Mouse (Mus musculus) left cerebral cortex, adult 11 months (tissue): ENCODE measurements around the gene B4galt5.

Source experiments
- DNase-seq: peaks from one replicate; pipeline ENCODE4 v3.0.0; 2022; ENCODE audit warnings: low spot score

B4galt5 gene

DNA sequence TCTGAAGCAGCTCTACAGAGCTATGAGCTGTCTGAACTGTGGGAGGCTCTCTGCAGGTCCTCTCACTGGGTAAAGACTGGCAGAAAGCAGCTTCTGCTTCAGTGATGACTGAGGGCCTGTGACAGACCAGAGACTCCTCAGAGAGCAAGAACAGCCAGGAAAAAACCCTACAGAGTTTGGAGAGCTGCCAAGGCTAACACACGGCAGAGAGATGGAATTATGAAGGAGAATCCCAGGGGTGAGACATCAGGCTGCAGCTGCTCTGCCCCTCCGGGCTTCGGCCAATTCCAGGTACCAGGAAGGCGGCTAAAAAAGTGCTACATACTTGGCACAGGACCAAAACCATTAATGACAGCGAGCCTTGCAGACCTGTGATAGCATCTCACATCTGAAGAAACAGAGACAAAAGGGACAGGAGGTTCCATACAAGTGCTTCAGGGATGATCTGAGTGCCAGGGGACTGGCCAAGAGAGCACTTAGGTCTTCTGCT, 17.5 kb downstream of the B4galt5 start:
- DNase-seq = no peak

DNA sequence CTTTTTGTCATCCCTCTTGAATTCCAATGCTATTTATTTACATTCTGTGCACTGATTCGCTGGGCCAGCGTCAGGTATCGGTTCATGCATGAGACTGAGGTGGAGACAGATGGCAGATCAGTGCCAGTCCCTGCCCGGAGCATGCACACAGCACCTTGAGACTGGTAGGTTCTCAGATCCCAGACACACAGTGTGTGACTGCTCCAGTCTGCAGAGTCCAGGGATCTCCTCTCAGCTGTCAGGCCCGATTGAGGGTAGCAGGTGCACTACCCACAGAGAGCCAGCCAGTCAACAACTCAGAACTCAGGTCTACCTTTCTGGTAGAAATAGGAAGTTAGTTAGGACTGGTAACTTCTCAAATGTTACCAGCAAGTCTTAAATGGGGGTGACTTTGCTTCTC, 18.4 kb downstream of the B4galt5 start:
- DNase-seq = no peak

DNA sequence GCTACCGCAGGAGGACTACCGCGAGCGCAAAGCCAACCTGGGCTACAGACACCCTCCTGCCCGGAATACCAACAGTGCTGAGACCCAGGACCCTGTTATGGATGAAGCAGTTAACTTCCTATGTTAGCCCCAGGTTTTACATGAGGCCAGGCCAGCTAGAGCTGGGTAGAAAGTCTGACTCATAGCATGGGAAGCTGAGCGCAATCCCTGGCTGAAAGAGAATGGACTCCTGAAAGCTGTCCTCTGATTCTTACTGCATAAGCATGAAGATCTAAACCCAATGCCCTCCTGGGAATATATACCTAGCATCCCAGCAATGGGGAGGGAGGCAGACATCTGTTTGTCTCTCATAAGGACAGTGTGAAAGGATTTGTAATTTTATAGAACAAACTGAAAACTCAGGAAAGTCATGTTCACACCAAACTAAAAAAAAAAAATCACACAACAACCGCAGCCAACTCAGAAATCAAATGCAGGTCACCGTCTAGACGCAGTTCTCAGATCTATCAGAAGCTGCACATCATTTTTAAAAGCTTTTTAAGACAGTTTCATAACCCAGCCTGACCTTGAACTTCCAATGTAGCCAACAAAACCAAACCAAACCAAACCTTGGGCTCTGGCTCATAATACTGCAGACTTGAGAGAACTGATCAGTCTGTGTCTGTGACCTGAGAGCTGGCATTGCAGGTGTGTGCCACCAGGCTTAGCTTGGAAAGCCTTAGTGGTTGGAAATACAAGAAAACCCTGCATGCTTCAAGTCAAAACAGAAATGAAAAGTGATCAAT, 19.3 kb downstream of the B4galt5 start:
- DNase-seq = no peak

DNA sequence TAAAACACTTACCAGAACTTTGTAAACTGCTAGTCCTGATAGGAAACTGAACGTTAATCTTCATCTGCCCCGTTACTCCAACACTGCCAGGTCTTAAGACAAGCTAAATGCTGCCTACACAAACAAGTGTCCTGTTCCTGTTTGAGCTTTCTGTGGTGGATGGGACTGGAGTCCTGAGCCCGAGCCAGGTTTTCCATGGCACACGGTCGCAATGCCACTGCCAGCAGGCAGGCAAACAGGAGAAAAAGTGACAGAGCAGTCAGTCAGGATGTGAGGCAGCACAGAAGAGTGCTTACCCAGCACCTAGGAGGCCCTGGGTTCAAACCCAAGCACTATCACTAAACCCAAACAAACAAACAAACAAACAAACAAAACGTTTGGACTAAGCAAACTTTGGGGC, 20.6 kb downstream of the B4galt5 start:
- no peak for DNase-seq

DNA sequence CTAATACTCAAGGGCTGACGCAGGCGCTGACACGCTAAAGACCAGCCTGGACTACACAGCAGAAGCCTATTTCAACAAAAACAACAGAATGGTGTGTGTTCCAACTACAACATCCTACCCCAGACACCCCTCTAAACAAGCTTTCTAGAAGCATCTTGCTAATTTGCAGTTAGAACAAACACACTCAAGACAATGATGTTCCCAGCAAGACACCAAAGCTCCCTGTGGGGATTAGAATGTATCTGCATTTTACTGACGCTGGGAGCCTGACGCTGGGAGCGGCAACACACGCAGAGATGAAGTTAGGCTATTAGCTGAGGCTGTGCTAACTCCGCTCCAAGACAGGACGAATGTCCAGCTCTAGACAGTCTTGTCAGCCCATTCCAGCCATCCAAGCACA, 22.4 kb downstream of the B4galt5 start:
- DNase-seq = no peak

DNA sequence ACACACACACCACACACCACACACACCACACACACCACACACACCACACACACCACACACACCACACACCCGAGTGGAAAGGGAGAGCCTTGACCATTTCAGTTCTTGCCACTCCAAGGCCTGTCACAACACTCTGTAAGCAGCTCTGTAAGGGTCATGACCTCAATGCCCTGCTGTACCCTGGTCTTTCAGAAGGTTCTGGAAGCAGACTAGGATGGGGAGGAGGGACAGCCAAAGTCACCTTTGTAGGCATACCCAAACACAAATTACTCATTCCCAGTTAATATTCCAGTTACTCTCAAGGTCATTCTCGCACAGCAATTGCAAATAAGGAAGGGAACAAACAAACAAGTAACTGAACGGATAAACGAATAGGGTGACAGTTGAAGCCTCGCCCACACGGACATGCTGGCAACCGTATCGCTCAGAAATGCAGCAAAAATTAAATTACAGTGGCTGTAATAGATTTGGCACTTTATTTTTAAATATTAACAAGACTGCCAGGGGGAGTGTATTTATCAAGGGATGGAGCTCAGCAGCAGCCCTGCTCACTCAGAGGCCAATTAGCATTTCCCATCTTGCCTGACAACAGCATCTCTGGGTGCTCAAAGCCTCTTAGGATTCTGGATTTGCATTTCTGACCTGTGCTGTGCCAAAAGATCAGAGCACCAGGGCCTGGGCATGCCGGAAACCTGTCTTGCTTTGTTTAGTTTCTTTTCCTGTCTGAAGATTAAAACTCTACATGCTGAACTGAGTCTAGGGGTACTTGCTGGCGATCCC, 24.6 kb downstream of the B4galt5 start:
- DNase-seq = no peak

DNA sequence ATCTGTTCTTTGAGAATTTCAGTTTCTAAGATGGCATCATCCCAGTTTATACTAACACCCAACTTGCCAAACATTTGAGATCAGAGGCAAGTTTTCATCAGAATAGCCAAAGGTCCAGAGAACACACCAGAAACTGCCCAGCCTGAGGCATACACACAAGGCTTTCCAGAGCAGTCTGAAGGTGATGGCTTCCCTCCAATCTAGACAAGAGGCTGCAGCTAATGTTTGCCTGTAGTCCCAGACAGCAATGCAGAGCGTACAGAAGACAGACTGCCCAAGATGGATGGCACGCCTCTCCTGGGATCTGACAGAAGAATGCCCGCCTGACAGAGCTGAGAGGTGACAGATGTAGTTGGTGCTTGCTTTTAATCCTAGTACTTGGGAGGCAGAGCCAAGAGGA, 25.9 kb downstream of the B4galt5 start:
- no peak for DNase-seq

DNA sequence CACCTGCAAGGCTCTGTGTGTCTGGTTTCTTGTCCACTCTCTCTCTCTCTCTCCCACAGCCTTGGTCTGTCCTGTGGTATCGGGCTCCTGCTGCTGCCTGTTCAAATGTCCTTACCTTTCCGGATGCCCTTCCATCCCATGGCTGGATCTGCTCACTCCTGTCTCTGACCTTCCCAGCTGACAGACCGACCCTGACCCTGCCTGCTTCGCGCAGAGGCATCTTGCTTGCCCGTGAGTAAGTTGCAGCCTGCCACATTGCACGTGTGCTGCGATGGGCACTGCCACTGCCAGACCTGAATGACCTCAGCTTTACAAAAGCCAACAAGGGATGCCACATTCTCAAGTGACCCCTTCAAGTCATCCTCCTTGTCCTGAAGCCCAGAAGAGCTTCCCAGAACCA, 27.6 kb downstream of the B4galt5 start:
- DNase-seq = no peak

DNA sequence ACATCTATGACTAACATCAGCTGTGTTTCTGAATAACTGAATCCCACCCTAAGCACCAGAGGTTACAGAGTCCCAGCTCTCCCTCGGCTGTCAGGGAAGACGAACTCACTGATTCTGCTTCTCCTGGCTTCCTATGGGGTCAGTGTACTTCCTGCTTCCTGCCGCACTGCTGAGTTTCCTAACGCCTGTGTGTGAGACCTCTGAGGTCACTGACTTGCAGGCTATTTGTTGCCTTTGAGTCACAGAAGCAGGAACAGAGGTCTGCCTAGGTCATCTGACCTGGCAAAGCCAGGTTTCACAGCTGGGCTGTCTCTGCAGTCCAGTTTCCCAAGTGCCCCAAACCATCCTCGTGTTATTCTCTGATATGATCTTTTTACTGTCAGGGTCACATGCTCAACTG, 30.0 kb downstream of the B4galt5 start:
- DNase-seq = no peak

DNA sequence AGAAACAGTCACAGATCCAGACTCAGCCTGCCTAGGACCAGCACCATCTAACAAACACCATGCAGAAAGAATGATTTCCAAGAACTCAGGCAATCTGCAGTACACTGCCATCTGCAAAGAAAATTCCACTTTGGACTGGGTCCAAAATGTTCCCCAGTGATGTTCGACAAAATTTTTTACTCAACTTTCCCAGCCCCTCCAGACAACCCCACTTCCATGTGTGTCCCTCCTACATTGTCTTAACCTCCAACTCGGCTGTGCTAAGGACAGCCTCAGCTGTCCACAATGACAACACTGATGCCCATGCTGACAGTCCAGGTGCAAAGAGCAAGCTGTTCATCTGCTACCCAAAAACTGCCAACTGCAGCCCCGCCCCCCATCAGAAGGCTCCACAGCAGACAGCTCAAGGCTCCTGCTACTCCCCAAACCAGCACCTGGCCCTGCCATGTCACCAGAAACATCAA, 32.2 kb downstream of the B4galt5 start:
- no peak for DNase-seq

DNA sequence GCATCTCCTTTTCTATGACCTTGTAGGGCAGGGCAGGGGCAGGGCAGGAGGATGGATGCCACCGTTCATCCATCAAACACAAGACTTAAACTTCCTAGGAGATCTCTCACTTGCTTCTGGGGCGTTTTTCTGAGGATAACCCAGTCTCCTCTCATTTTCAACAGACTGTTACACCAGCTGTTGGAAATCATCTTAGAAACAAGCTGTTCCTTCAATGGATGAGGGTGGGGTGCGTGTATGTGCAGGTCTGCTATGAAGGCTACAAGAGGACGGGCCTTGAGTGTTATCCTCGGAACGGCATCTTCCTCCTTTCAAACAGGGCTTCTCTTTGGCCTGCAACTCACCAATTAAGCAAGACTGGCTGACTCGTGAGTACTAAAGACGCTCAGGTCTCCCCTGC, 34.5 kb downstream of the B4galt5 start:
- DNase-seq = no peak

DNA sequence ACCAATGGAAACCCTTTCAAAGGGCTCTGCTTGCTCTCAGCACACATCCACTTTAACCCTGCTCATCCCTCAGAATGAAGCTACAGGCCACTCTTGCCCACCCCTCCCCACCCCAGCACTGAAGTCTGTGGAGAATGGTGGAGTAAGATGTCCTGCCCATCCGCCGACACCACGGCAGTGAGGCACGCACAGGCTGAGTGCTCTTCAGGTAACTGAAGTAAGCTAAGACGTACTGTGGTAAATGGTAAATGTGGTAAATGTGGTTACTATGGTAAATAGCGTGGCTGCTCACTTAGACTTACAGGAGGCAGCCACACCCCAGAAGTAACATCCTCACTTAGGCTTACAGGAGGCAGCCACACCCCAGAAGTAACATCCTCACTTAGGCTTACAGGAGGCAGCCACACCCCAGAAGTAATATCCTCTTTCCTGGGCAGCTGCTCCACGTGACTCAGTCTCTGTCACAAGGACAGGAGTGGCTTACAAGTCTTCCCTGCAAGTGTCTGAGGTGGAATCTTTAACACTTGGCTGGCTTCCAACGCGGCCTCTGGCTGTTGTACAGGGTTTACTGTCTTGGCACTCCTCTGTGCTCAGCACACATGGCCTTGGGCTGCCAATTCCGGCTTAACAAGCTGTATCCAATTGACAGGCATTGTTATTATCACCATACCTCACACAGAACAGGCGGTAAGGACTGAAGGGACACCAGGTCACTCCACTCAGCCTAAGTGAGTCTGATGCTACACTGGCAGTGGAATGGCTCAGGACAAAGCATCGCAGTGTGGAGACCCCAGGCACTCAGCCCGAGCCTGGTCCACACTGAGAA, 35.3 kb downstream of the B4galt5 start:
- DNase-seq = no peak

DNA sequence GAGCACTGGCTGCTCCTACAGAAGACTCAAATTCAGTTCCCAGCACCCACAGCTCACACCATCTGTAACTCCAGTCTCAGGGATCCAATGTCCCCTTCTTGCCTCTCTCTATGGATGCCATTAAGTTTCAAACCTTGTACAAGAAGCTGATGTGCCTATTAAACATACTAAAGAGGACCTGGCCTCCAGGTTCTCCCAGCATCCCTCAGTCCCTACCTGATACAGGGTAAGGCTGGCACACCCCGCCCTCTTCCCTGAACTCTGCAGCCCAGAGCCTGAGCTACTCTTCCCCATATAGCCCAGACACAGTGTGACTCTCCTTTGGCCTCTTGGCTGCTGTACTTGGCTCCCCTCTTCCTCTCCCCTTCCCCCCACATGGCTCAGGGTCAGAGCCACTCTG, 38.9 kb downstream of the B4galt5 start:
- no peak for DNase-seq

DNA sequence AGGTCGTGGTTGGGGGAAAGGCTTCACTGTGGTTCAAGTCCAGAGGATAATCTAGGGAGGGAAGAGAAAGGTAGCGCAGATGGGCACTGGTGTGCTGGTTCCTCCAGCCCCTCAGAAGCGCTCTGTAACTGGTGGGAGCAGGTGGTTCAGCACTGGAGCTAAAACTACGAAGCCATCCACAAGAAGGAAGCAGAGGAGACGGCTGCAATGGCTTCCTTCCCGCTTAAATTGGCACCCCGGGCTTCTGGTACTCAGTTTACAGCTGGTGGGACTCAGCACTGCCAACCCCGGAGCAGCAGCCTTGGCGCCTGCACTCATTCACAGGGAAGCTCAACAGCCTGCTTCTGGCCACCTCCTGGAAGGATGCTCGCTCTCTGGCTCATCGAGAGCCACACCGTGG, 39.7 kb downstream of the B4galt5 start:
- DNase-seq = no peak

DNA sequence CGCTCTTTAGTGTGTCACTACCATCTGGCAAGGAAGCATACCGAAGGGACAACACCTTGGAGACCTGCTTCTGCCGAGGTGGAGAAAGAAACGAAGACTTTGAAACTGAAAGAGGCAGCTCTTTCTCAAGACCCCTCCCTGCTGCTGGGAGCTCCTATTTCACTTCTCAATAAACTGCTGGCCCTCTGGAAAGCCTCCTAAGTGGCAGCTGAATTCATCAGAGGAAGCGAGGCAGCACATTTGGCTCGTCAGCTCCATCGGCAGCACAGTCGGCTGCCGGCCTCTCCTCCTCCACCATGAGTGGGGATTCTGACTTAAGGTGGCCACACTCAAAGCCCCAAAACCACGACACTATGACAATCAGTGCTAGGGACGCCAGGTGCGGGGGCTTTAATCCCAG, 41.3 kb downstream of the B4galt5 start:
- no peak for DNase-seq

DNA sequence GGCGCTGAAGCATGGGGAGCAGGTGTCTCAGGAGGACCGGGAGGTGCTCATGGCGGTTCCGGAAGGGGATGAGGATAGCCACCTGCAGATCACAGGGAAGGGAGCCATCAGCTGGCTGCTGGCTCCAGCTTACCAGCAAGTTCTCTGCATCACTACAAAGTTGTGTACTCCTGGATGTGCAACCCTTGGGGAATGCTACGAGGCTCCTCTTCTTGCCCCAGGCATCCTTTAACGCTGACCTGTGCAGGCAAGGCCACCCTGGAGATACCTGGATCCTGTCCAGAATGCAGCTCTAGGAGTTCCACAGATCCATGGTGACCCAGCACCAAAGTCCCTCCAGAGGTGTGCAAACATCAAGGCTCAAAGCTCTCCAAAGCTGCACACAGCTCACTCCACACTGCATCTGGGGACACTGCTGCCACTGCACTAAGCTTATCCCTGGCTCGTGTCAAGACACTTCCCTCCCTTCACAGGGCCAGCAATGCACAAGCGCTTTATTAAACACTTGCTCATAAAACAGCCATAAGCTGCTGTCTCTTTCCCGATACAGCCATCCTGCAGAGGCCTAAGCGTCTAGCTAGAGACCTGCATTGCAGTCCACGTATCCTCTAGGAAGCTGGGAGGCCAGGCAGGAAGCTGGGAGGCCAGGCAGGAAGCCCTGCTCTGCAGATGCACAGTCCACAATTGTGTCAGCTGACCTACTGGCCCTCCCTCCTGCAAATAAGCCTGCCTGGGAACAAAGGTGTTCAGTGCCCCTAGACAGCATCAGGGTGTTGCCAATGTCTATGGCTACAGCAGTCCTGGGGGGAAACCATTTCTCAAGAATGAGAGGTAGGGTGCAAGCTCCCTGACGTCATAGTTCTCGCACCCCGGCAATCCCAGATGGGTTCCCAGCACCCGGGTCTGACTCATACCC, 42.1 kb downstream of the B4galt5 start:
- DNase-seq = no peak

DNA sequence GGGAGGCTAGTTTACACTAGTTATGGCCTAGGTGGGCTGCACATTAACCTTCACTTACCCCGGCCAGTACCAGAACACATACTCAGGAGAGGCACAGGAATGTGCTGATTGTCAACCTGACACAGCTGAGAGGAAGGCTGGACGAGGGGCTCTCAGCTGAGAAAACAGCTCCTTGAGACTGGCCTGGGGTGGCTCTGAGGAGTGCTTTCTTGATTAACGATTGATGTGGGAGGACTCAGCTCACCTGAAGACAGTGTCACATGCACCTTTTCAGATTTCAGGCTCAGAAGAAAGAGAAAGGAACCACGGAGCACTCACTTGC, 42.7 kb downstream of the B4galt5 start:
- DNase-seq = no peak

DNA sequence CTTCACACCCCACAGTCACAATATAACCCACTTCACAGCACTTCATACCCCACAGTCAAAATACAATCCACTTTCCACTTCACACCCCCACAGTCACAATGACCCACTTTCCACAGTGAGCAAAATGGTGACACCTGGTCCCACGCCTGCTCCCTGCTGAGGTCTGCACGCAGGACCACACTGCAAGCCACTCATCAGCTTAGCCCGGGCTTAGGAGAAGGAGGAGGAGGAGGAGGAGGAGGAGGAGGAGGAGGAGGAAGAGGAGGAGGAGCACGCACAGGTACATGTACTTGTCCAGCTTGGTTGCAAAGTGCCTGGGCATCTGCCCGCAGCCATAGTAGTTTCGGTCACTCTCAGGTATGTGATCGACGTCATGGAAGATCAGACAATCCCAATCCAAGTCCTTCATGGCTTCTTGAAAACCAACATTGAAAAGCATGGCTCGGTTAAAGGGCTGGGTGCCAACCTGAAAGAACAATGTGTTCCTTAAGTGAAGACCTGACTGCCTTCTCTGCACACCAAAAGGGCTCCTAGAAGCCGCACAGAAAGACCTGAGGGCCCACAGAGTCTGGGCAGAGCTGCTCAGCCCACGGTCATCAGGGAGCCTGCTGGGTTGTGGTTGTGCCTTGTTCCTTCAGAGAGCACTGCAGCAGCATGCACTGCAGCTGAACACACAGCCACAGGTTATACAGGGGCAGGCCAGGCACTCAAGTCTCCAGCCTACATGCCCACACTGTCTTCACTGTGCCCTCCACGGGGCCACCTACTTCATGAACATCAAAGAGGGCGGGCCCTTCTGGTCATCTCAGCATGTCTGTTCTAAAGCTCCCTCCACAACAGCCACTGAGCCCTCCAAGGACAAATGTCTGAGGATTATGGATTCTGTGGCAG, 43.4 kb downstream of the B4galt5 start:
- DNase-seq = no peak

DNA sequence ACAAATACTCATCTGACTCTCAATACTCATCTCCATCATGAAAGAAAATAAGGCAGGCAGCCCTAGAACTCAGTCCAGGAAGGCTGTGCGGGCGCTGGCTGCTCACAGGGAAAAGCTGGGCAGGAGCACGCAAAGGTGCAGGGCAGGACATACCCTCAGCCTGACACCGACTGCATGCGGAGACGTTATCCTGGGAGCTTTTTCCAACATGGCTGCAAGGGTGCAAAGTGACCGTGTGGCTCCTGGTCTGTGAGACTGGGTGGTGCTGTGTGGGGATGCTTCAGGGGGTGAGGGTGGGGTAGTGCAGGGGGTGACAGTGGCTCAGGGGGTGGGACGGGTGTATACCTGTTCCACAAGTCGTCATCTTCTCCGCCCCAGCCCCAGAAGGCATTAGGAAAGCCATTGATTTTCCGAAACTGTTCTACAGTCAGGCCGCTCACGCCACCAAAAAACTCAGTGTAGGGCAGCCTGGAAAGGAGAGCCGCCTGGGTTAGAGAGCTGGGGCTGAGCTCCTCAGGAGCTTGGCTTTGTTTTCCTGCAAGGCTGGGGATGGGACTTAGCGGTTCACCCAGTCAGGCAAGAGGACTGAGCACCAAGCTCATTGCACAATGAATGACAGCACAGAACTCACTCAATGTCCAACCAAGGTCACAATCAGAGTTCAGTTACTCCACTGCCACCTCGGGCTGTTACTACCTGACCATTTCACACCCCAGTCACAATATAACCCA, 44.2 kb downstream of the B4galt5 start:
- no peak for DNase-seq

DNA sequence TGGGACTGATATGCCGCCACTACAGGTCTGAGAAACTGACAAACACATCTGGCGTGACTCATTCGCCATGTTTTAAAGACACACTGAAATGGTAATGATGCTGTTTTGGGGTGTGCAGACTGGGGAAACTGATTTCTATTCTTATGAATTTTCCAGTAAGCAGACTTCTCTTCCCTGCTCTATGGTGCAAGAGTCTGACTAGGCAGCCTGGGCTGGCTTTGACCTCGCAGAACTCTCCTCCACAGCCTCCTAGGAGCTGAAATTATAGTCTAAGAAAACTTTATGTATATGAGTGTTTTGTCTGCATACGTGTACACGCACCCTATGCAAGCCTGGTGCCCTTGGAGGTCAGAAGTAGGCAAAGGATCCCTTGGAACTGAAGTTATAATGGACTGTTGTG, 45.2 kb downstream of the B4galt5 start:
- DNase-seq = no peak
